9 mouse cellular contexts compared by ENCODE assay signal in genomic region chr1:187448173-187448572, GRCm38 (mm10).
A peak's percentile ranks its signal among the peaks of the same experiment; 100 is the strongest.
DNase-seq lines count a peak whose midpoint lies in the region; ATAC-seq and TF ChIP-seq lines count a peak whose summit lies in the region.
"Had no signal": no experiment of that assay in that cellular context is flagged by ENCODE, and none has a peak within 500 bp of the region (broad histone marks: within the 10 kb centered on the region; RNA-seq: fewer than 3 reads in every experiment).

No protein-coding gene starts in this region.

- no peak overlapping the region for H3K9ac ChIP-seq in heart, embryonic 15.5 days
- H3K9ac ChIP-seq: embryonic facial prominence, embryonic 15.5 days had no signal

- H3K27ac ChIP-seq in embryonic fibroblast, embryonic 13.5 days (ENCODE audit: insufficient read depth, low read length): no peak overlapping the region
- H3K27ac ChIP-seq in heart, embryonic 15.5 days: no peak overlapping the region
- H3K27ac ChIP-seq: embryonic facial prominence, embryonic 15.5 days had no signal

- H3K4me3 ChIP-seq in E14TG2a.4 (replicated peaks; ENCODE audit: low read length): no peak overlapping the region
- H3K4me3 ChIP-seq in embryonic fibroblast, embryonic 13.5 days (ENCODE audit: insufficient read depth, low read length): no peak overlapping the region
- H3K4me3 ChIP-seq in heart, embryonic 15.5 days: no peak overlapping the region
- no peak overlapping the region for H3K4me3 ChIP-seq in lung, adult 2 months (replicated peaks; ENCODE audit: extremely low read depth, low read depth, low read length)
- H3K4me3 ChIP-seq: embryonic facial prominence, embryonic 15.5 days had no signal

- H3K36me3 ChIP-seq in E14TG2a.4 (ENCODE audit: insufficient read depth, low read length): no peaks in the 10 kb centered on the region
- H3K36me3 ChIP-seq in heart, embryonic 15.5 days: no peaks in the 10 kb centered on the region
- H3K36me3 ChIP-seq: embryonic facial prominence, embryonic 15.5 days had no signal

- peak; percentile 59 for DNase-seq in adrenal gland, postnatal 25 days
- DNase-seq in layer of hippocampus, adult 11-12 months (ENCODE audit: low spot score): peak; percentile 74
- peak; percentile 52 for DNase-seq in lung, adult 2 months
- peak; percentile 87 for DNase-seq in retina, embryonic 14.5 days (ENCODE audit: low spot score)

- peak overlapping the region; percentile 0; the same call in 1 of the 2 replicates for H3K4me2 ChIP-seq in heart, embryonic 15.5 days
- H3K4me2 ChIP-seq: embryonic facial prominence, embryonic 15.5 days had no signal

- H3K9me3 ChIP-seq in E14TG2a.4 (ENCODE audit: low read length): no peaks in the 10 kb centered on the region
- H3K9me3 ChIP-seq in heart, embryonic 15.5 days (replicated peaks): no peaks in the 10 kb centered on the region
- H3K9me3 ChIP-seq: embryonic facial prominence, embryonic 15.5 days had no signal

- peaks cover 45% of the 10 kb centered on the region for H3K4me1 ChIP-seq in E14TG2a.4 (replicated peaks; ENCODE audit: low read depth, low read length)
- 0 out of 2 replicates have a peak, but pooled peaks cover 3% of the 10 kb centered on the region for H3K4me1 ChIP-seq in embryonic fibroblast, embryonic 13.5 days (ENCODE audit: control insufficient read depth, insufficient read depth, low read length)
- peaks cover 3% of the 10 kb centered on the region; the same call in 1 of the 2 replicates for H3K4me1 ChIP-seq in heart, embryonic 15.5 days (replicated peaks)
- no peaks in the 10 kb centered on the region for H3K4me1 ChIP-seq in lung, adult 2 months (ENCODE audit: control insufficient read depth, insufficient read depth, low read length)

- no peak for TF ChIP-seq POLR2A in embryonic fibroblast, embryonic 13.5 days (IDR thresholded peaks at IDR 0.05; ENCODE audit: low read depth, low read length)
- TF ChIP-seq POLR2A in lung, adult 2 months (IDR thresholded peaks at IDR 0.05; ENCODE audit: borderline replicate concordance, extremely low read depth, low read depth, low read length): no peak

- ATAC-seq in heart, embryonic 15.5 days (replicated peaks; ENCODE audit: insufficient number of reproducible peaks, insufficient read depth, low FRiP score, low read depth): no peak
- no peak for ATAC-seq in CD4-positive, CD25-positive, alpha-beta regulatory T cell, adult 4 months

- TF ChIP-seq CTCF in E14TG2a.4 (conservative IDR thresholded peaks at IDR 0.05; ENCODE audit: low read length): peak; percentile 67
- TF ChIP-seq CTCF in embryonic fibroblast, embryonic 13.5 days (IDR thresholded peaks at IDR 0.05; ENCODE audit: borderline replicate concordance, insufficient read depth, low read length): peak; percentile 63; the same call in 1 of the 2 replicates
- peak; percentile 81 for TF ChIP-seq CTCF in lung, adult 2 months (IDR thresholded peaks at IDR 0.05; ENCODE audit: insufficient read depth, low read length)

- peaks cover 3% of the 10 kb centered on the region; the same call in 1 of the 2 replicates for H3K27me3 ChIP-seq in E14TG2a.4 (ENCODE audit: insufficient read depth, low read length)
- no peaks in the 10 kb centered on the region for H3K27me3 ChIP-seq in heart, embryonic 15.5 days
- H3K27me3 ChIP-seq: embryonic facial prominence, embryonic 15.5 days had no signal

- 17% methylated on average over 6 of the region's 6 CpGs for WGBS in heart, embryonic 15.5 days
- 10% methylated on average over 6 of the region's 6 CpGs for WGBS in lung, adult 2 months
